Comparison of ENCODE assay signal across 12 mouse cellular contexts in genomic region chr11:113795846-113796245, GRCm38 (mm10).
"Had no signal": no experiment of that assay in that cellular context is flagged by ENCODE, and none has a peak within 500 bp of the region (broad histone marks: within the 10 kb centered on the region; RNA-seq: fewer than 3 reads in every experiment).

No protein-coding gene starts in this region.

- H3K27ac ChIP-seq: limb, embryonic 15.5 days; liver, embryonic 14.5 days; midbrain, embryonic 13.5 days; neural tube, embryonic 12.5 days; stomach, postnatal 0 days had no signal

- H3K4me2 ChIP-seq: limb, embryonic 15.5 days; midbrain, embryonic 13.5 days; neural tube, embryonic 12.5 days had no signal

- H3K9ac ChIP-seq: limb, embryonic 15.5 days; liver, embryonic 14.5 days; midbrain, embryonic 13.5 days; neural tube, embryonic 12.5 days had no signal

- H3K4me3 ChIP-seq: limb, embryonic 15.5 days; midbrain, embryonic 13.5 days; myocyte; neural tube, embryonic 12.5 days had no signal

- H3K9me3 ChIP-seq: limb, embryonic 15.5 days; midbrain, embryonic 13.5 days; neural tube, embryonic 12.5 days had no signal

- H3K27me3 ChIP-seq: limb, embryonic 15.5 days; midbrain, embryonic 13.5 days; neural tube, embryonic 12.5 days had no signal

- DNase-seq: kidney, adult 18-20 months; kidney, postnatal 10 days; kidney, postnatal 4 days; layer of hippocampus, postnatal 36 days; lung, adult 18-20 months; thymus, postnatal 4 days had no signal

- ATAC-seq: midbrain, embryonic 13.5 days had no signal
